Mouse (Mus musculus) hindbrain, embryonic 16.5 days (tissue): ENCODE measurements around the gene Gm5965. TPM values are rescaled to one million over a fixed set of nuclear protein-coding genes. Genes with fewer than 3 reads are reported as not detected.
A peak's percentile ranks its signal among the peaks of the same experiment; 100 is the strongest.
"Not testable (repeated sequence)": the region's sequence is repeated elsewhere in the genome, so short reads cannot be mapped to it uniquely, and the experiment has no call there.

ENCODE experiments used
- ATAC-seq: fragments of 200-750 bp; cut with Nextera tagmentation; 2 replicates; pipeline ENCODE4 v1.8.0; 2017; ENCODE audit warnings: moderate TSS enrichment, moderate library complexity
- H3K27ac ChIP-seq: fragments of 300-500 bp; sonication (generic); 2 replicates; pipeline ENCODE4 v1.5.1; 2014; ENCODE audit warnings: low read depth, mild to moderate bottlenecking, control low read depth, low read length, moderate library complexity
- H3K27me3 ChIP-seq: fragments of 300-500 bp; sonication (generic); replicated peaks from 2 replicates; pipeline ENCODE4 v1.6.1; 2014; ENCODE audit warnings: low read length; ENCODE audit not compliant: control insufficient read depth, insufficient read depth
- H3K36me3 ChIP-seq: fragments of 300-500 bp; sonication (generic); 2 replicates; pipeline ENCODE4 v1.6.1; 2014; ENCODE audit warnings: mild to moderate bottlenecking, low read length, moderate library complexity, mixed read lengths; ENCODE audit not compliant: control insufficient read depth, insufficient read depth
- H3K4me1 ChIP-seq: fragments of 300-500 bp; sonication (generic); 2 replicates; pipeline ENCODE4 v1.6.1; 2014; ENCODE audit warnings: low read depth, low read length; ENCODE audit not compliant: control insufficient read depth, insufficient read depth
- H3K4me2 ChIP-seq: fragments of 300-500 bp; sonication (generic); 2 replicates; pipeline ENCODE4 v1.6.1; 2014; ENCODE audit warnings: mild to moderate bottlenecking, low read length, control low read depth, moderate library complexity
- H3K4me3 ChIP-seq: fragments of 300-500 bp; sonication (generic); 2 replicates; pipeline ENCODE4 v1.5.1; 2014; ENCODE audit warnings: mild to moderate bottlenecking, low read length, control low read depth, moderate library complexity
- H3K9ac ChIP-seq: fragments of 300-500 bp; sonication (generic); 2 replicates; pipeline ENCODE4 v1.6.1; 2014; ENCODE audit warnings: low read depth, mild to moderate bottlenecking, control low read depth, low read length, moderate library complexity
- H3K9me3 ChIP-seq: fragments of 300-500 bp; sonication (generic); 2 replicates; pipeline ENCODE4 v1.6.1; 2014; ENCODE audit warnings: mild to moderate bottlenecking, low read length, moderate library complexity; ENCODE audit not compliant: control insufficient read depth
- WGBS: fragments of 180-500 bp; shearing (Covaris S2); extraction: QIAGEN DNeasy Blood & Tissue Kit; methylation state at CpG from one replicate; pipeline ENCODE4 v1.1.7; 2014; 5-methylcytosine and 5-hydroxymethylcytosine counted together
- polyA plus RNA-seq: library from polyadenylated mRNA; unstranded; fragments of >200 nt; fragmentation: Nextera tagmentation; extraction: Ambion mirVana; gene quantifications from 2 replicates; pipeline ENCODE4 v1.2.1, GENCODE M21; 2015

The Gm5965 gene
- not detected in 2 replicates for polyA plus RNA-seq

DNA sequence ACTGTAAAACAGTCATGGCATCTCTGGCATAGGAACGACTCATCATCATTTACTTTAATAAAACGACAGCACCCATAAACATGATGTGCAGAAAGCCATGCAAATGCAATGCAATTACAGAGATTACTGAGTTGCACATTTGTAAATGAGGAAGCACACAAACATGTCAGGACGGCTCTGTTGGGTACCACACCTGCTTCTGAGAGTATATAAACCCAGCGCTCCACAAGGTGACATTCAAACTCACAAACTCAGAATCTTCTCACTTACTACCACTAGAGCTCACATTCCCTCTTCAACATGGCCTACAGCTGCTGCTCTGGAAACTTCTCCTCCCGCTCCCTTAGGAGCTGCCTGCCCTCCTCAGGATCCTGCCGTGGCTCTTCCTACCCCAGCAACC lies at the start of gene Gm5965:
Gene Gm5965, plus strand, starts transcription at position 301 of the 400 bp plus-strand sequence.
- Histone ChIP-seq H3K9me3 (no peaks in the 10 kb centered on the region), H3K36me3 (no peaks in the 10 kb centered on the region), H3K4me3 (no peak within 1 kb of the TSS), H3K27me3 (no peaks in the 10 kb centered on the region), H3K4me1 (no peaks in the 10 kb centered on the region), H3K27ac (no peak within 1 kb of the TSS), H3K4me2 (no peak within 1 kb of the TSS), H3K9ac (no peak within 1 kb of the TSS)
- ATAC-seq: no peak
- 93% methylated on average over 5 of the region's 6 CpGs for WGBS

DNA sequence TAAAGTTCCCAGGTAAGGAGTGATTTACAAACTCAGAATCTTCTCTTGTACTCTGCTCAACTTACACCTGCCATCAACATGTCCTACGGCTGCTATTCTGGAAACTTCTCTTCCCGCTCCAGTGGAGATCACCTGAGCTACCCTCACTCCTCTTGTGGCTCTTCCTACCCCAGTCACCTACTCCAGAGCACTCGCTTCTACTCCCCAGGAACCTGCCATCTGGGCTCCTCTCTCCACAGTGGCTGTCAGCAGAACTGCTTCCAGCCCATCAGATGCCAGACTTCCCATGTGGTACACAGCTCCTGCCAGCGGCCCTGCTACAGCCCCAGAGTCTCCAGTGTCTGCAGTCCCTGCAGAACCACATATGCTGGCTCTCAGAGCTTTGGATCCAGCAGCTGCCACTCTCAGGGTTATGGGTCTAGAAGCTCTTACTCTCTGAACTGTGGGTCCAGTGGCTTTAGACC lies 48.9 kb upstream of the Gm5965 start, which contains the start of gene Krtap13-1:
Gene Krtap13-1, plus strand, starts transcription at position 51 of the 464 bp plus-strand sequence.
- Histone ChIP-seq H3K4me3 (no peak within 1 kb of the TSS), H3K9ac (no peak within 1 kb of the TSS), H3K27me3 (no peaks in the 10 kb centered on the region), H3K36me3 (no peaks in the 10 kb centered on the region), H3K4me1 (no peaks in the 10 kb centered on the region), H3K27ac (no peak within 1 kb of the TSS), H3K9me3 (no peaks in the 10 kb centered on the region), H3K4me2 (no peak within 1 kb of the TSS)
- WGBS: 72% methylated on average over 4 of the region's 4 CpGs
- peak; percentile 61; the same call in 1 of the 2 replicates for ATAC-seq

GRCm38 (mm10) chr16:88735391-88735790 lies 42.3 kb upstream of the Gm5965 start:
- no peak overlapping the region for H3K9ac ChIP-seq
- 70% methylated on average over 2 of the region's 2 CpGs for WGBS
- no peak overlapping the region for H3K4me3 ChIP-seq
- no peaks in the 10 kb centered on the region for H3K9me3 ChIP-seq
- H3K27ac ChIP-seq: no peak overlapping the region
- no peaks in the 10 kb centered on the region for H3K27me3 ChIP-seq
- peak; percentile 58; the same call in 1 of the 2 replicates for ATAC-seq
- no peak overlapping the region for H3K4me2 ChIP-seq
- H3K4me1 ChIP-seq: no peaks in the 10 kb centered on the region
- no peaks in the 10 kb centered on the region for H3K36me3 ChIP-seq

- WGBS: 76% methylated on average over 4 of the region's 4 CpGs
- ATAC-seq: no peak
- H3K9ac ChIP-seq: no peak overlapping the region
- no peak overlapping the region for H3K27ac ChIP-seq
- H3K27me3 ChIP-seq: no peaks in the 10 kb centered on the region
- no peaks in the 10 kb centered on the region for H3K9me3 ChIP-seq
- H3K4me3 ChIP-seq: no peak overlapping the region
- no peaks in the 10 kb centered on the region for H3K4me1 ChIP-seq
- no peak overlapping the region for H3K4me2 ChIP-seq
- H3K36me3 ChIP-seq: no peaks in the 10 kb centered on the region
These were observed 32.9 kb upstream of the Gm5965 start for GRCm38 (mm10) chr16:88744750-88745340.

- H3K4me1 ChIP-seq: no peaks in the 10 kb centered on the region
- H3K9ac ChIP-seq: no peak overlapping the region
- H3K27me3 ChIP-seq: no peaks in the 10 kb centered on the region
- no peak overlapping the region for H3K4me3 ChIP-seq
- 58% methylated on average over 4 of the region's 4 CpGs for WGBS
- H3K9me3 ChIP-seq: no peaks in the 10 kb centered on the region
- no peak overlapping the region for H3K27ac ChIP-seq
- H3K4me2 ChIP-seq: no peak overlapping the region
- H3K36me3 ChIP-seq: no peaks in the 10 kb centered on the region
- no peak for ATAC-seq
These were observed 29.8 kb upstream of the Gm5965 start for GRCm38 (mm10) chr16:88747943-88748342.

GRCm38 (mm10) chr16:88751535-88751934 lies 26.2 kb upstream of the Gm5965 start, which contains the start of gene Krtap13:
Krtap13 (minus strand) TSS chr16:88751635.
- H3K4me1 ChIP-seq, H3K27ac ChIP-seq, H3K27me3 ChIP-seq, H3K9me3 ChIP-seq, H3K36me3 ChIP-seq, H3K4me2 ChIP-seq, ATAC-seq, H3K9ac ChIP-seq, H3K4me3 ChIP-seq: not testable (repeated sequence)
- 91% methylated on average over 3 of the region's 3 CpGs for WGBS

DNA sequence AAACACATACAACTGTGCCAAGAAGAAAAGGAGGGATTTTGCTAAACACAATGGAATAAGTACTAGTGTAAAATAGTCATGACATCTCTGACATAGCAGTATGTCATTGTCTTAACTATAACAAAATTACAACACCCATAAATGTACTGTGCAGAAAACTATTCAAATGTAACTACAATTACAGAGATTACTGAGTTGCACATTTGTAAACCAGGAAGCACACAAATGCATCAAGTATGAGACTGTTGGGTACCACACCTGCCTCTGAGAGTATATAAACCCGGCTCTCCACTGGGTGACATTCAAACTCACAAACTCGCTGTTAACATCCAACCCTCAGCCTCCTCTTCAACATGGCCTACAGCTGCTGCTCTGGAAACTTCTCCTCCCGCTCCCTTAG lies 19.1 kb upstream of the Gm5965 start, which contains the start of gene 2310034C09Rik:
Gene 2310034C09Rik, plus strand, starts transcription at position 301 of the 400 bp plus-strand sequence.
- 97% methylated on average over 3 of the region's 3 CpGs for WGBS
- not testable (repeated sequence) for H3K27me3 ChIP-seq, H3K4me3 ChIP-seq, H3K4me1 ChIP-seq, ATAC-seq, H3K9ac ChIP-seq, H3K36me3 ChIP-seq, H3K4me2 ChIP-seq, H3K27ac ChIP-seq, H3K9me3 ChIP-seq

GRCm38 (mm10) chr16:88774106-88774505 lies 3.6 kb upstream of the Gm5965 start, which contains the start of gene 2310057N15Rik:
2310057N15Rik (minus strand) TSS chr16:88774206.
- ATAC-seq: no peak
- Histone ChIP-seq H3K4me3 (no peak within 1 kb of the TSS), H3K27ac (no peak within 1 kb of the TSS), H3K9me3 (no peaks in the 10 kb centered on the region), H3K27me3 (no peaks in the 10 kb centered on the region), H3K4me2 (no peak within 1 kb of the TSS), H3K36me3 (no peaks in the 10 kb centered on the region), H3K9ac (no peak within 1 kb of the TSS), H3K4me1 (no peaks in the 10 kb centered on the region)
- 86% methylated on average over 2 of the region's 2 CpGs for WGBS

DNA sequence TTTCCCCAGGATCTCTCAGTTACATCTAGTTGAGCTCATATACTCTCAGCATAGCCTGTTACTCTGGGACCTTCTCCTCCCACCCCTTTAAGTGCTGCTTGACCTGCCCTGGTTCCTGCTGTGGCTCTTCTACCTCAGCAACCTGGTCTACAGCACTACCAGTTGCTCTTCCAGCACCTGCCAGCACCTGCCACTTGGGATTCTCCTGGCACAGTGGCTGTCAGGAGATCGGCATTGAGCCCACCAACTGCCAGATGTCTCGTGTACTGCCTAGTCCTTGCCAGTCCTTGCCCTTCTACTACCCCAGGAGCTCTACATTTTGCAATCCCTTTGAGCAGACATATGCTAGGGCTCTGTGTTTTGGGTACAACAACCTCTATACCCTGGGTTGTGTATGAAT lies 9.1 kb downstream of the Gm5965 start:
- Histone ChIP-seq H3K27me3 (no peaks in the 10 kb centered on the region), H3K4me2 (no peak overlapping the region), H3K27ac (no peak overlapping the region), H3K9ac (no peak overlapping the region), H3K36me3 (no peaks in the 10 kb centered on the region), H3K9me3 (no peaks in the 10 kb centered on the region), H3K4me3 (no peak overlapping the region), H3K4me1 (no peaks in the 10 kb centered on the region)
- no peak for ATAC-seq
- WGBS: 76% methylated on average over 2 of the region's 2 CpGs
